Mouse (Mus musculus) cerebellum, adult 18-20 months (tissue): ENCODE results near the gene Klhl3.
"Not testable (repeated sequence)": the region's sequence is repeated elsewhere in the genome, so short reads cannot be mapped to it uniquely, and the experiment has no call there.

ENCODE experiments used
- DNase-seq, 2 experiments: peaks; one replicate each; pipeline ENCODE4 v3.0.0; 2021

The Klhl3 gene

DNA sequence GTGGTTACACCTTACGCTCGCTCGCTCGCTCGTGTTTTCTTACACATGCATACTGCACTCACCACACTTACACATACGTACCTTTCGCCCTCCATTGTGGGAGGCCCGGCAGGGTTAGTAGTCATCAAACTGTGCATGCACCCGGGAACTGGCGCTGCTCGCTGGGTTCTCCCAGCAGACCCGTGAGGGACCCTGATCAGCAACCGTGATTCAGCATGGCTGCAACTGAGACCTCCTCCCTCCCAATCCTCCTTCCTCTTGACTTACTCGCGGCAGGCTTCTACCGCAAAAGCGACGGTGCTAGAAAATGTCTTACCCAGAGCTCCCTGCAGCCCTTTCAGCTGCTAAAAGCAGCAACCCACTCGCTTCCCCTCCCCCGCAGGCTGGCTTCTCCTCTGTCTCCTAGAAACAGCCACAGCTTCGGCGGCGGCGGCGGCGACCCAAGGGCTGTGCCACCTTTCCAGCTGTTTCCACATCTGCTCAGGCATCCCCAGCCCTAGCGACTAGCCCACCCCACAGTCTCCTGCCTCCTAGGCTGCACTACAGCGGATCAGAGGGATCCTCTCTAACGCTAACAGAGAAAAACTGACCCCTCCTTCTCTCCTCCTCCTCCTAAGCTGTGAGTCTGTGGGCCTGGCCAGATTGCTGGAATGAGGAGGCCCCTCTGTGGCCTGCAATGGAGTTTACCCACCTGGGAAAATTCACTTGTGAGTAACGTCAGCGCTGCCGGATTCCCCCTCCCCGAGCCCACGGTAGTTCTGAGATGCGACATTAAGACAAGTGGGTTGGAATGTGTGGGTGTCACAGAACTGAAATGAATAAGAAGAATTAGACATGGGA, at the start of gene Klhl3:
Gene Klhl3 (minus strand): TSS at position 532 of the 840 bp plus-strand sequence.
- DNase-seq: peak; percentile 79 to 80

DNA sequence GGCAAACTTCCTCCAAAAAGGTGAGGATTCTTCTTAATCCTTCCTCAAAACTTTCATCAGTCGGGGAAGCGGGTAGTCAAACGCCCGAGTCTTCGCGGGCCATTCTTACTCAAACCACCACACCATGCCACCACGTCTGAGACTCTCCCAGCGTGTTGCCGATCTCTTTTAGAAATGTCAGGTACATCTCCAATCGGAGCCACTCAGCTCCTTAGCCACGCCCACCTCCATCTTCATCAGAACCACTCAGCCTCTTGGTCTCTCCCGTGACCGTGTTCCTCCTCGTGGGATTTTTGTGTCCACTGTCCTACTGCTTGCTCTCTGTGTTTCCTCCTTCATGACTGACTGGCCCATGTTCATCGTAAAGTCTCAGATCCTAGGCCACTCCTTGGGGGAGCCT, 47.4 kb upstream of the Klhl3 start:
- DNase-seq: no peak

DNA sequence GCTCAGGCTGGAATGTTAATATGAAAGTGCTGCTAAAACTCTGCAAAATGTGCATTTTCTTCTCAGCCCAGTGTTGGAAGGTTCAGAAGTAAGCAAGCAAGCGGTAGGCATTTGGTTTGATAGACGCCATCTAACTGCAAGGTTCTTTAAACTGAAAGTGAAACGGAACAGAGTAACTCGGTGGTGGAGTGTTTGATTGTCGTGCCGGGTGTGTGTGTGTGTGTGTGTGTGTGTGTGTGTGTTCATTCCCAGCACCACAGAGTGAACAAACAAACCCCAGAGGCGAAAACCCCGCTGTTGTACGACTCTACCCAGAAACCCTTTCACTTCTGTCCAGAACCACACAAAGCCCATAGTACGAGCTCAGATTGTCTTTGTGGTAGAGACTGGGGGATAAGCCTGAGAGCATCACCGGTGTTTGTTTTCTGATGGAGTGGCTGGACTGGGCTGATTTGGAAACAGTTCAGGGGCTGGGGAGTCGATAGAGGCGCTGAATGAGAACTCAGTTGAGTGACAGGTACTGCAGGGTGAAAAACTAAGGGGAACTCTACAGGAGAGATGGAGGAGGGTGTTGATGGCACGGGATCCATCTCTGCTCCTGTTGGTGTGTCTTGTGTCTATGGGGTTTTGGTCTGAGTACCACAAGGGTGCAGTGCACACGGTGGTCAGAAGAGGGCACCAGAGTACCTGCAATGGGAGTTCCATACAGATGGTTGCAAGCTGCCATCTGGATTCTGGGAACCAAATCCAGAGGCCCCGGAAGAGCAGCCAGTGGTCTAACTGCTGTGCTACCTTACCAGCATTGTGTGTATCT, 44.9 kb upstream of the Klhl3 start:
- DNase-seq: peak; percentile 85 to 86

DNA sequence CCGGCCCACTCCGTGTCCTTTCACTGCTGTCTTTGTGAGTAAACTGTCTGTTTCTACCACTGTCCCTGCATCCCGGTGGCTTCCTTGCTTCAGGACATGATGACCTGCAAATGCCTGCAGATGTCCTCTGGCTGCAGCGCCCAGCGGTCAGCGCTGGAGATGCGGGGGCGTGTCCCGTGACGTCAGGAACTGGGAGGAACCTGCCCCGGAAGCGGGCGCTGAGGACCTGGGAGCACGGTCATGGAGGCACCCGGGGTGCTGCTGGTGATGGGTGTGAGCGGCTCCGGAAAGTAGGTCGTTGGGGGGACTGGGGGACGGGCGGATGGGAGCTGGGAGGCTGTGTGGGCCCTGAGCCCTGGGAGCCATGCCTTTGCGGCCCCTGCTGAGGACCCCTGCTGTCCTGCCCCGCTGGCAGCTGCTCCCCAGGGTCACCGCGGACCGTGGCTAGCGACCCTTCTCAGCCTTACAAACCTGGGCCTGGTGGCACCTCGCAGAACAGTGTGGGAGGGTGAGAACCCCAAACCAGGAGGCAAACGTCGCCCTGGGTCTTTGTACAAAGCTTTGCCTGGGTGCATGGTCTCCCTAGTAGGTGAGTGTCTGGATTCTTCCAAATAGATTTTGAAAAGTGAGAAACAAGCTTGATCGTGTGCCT, 44.2 kb upstream of the Klhl3 start, which contains the start of gene Idnk:
Gene Idnk (plus strand): TSS at position 203 of the 652 bp plus-strand sequence.
- DNase-seq: peak; percentile 89

DNA sequence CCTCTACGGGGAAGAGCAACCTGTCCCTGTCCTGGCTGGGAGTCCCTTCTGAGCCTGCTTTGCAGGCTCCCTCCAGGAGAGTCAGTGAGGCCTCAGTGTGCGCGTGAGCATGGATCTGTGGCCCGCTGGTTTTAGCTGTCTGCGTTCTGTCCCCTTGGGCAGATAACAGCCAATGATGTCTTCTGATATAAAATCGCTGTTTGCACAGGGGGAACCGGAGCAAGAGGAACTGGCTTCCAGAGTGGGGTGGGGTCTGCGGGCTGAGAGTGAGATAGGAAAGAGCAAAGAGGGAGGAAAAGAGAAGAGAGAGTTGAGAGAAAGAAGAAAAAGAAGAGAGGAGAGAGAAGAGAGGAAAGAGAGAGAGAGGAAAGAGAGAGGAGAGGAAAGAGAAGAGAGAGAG, 43.6 kb upstream of the Klhl3 start:
- peak; percentile 25 to 44 for DNase-seq

DNA sequence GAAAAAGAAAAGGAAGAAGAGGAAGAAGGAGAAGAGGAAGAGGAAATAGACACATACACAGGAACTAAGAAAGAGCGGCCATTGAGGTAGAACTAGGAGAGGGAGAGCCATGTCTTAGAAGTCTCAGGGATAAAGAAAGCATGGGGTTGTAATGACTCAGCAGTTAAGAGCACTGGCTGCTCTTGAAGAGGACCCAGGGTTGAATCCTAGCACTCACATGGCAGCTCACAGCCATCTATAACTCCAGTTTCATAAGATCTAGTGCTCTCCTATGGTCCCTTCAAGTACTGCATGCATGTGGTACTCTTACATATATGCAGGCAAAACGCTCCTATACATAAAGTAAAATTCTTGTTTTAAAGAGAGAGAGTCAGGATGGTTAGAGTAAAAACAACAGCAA, 42.6 kb upstream of the Klhl3 start:
- DNase-seq: no peak

DNA sequence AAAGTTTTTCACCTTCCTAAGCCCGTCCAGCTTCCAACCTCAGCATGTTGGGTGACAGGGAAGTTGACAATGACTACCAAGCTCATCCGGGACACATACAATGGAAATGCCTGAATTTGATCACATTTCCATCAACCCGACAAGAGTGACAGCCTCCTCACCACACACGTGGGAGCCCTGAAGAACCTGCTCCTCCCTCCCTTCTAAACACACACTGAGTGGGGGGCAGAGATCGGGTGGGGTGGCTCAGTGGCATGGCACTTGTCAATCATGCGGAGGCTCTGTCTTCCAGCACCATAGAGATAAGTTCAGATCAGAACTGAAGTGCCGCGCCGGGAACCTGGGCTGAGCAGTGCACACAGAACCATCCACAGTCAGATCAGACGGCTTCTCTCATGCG, 37.0 kb upstream of the Klhl3 start:
- no peak for DNase-seq

DNA sequence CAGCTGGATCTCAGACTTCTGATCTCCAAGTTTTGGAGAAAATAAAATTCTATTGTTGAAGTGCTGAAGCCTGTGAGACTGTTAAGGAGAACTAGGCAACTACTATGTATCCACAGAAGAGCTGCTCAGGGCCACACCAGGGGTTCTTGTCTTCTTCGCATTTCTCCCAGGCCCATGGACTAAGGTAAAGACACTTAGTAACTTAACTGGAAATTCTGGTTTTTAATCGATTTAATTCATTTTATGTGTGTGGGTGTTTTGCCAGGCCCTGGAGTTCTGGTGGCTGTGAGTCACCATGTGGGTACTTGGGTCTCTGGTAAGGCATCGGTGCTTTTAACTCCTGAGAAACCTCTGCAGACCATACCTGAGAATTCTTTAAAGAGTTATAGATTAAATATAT, 36.2 kb upstream of the Klhl3 start:
- DNase-seq: no peak

DNA sequence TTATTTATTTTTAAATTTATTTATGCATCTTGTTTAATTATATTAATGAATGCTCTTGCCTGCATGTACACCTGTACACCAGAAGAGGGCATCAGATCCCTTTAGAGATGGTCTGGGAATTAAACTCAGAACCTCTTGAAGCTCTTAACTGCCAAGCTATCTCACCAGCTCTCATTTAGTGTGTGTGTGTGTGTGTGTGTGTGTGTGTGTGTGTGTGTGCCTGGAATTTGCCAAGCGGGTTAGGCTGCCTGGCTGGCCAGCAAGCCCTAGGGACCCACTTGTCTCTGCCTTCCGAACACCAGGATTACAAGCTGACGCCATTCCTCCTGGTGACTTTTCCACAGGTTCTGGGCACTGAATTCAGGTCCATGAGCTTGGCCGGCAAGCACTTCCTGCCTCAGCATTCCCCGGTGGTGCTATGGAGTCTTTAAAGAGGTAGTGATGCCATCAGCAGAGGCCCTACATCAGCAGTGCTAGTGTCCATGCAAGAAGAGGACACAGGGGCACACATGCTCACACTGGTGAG, 35.7 kb upstream of the Klhl3 start:
- DNase-seq: peak; percentile 28 to 29

DNA sequence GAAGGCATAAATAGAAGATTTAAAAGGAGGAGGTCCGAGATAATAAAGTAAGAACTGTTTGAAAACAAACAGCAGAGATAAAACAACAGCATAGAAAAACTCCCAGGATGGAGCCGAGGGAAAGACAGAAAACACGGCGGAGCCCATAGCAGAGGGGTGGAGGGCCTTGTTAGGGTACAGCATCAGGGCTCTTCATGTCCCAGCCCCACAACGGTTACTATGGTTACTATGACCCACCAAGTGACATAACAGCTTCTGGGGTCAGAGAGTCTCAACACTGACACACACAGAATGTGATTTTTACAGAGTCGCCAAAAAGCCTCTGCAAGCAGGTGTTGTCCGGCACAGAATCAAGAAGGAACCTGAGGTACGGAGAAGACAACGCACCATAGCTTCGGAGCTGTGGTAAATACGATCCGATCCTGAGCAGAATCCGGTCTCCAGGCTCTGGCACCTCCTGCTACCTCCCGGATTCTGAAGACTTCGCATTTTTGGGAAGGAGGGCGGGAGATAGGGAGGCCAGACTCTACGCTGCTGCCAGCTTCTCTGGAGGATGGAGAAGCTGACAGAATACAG, 35.0 kb upstream of the Klhl3 start:
- DNase-seq: peak; percentile 56 to 64

DNA sequence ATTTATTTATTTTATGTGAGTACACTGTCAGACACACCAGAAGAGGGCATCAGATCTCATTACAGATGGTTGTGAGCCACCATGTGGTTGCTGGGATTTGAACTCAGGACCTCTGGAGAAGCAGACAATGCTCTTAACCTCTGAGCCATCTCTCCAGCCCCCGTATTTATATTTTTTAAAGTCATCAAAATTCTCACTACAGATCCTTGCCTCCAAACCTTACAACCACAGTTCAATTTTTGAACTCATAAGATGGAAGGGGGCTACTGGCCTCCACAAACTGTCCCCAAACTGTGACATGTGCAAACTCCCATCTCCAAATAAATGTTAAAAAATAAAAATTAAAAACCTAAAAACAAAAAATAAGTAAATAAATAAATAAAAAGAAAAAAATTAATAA, 34.4 kb upstream of the Klhl3 start:
- no peak for DNase-seq

DNA sequence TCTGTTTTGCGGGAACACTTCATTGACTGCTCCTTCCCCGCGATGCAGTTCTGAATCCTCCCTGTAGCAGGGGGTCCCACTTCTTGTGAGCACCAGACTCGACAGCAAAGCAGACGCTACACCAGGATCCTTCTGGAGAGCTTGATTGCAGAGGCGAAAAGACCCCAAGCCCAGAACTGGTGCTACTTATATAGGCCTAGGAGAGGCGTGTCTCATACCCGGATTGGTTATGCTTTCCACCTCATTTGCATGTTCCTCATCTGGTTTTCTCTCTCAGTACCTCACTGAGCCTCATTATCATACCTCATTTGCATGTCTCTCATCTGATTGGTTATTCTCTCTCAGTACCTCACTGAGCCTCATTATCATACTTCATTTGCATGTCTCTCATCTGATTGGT, 33.2 kb upstream of the Klhl3 start:
- not testable (repeated sequence) for DNase-seq

DNA sequence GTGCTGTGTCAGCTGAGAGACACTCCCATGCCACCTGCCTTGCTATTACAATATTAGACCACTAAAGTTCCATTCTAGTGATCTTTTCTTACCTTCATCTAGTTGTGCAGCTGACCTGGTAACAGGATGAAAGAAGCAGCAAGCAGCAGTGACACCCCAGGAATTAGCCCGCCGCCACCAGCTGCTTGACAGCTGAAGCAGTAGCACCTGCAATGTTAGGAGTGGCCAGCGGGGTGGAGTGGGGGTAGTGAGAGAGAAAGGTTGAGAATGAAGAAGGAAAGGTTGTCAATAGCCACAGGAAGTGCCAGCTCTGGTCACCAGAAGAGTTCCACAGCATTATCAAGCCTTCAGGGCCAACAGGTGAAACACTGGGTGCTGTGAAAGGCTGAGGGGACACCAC, 18.3 kb upstream of the Klhl3 start:
- DNase-seq: no peak

DNA sequence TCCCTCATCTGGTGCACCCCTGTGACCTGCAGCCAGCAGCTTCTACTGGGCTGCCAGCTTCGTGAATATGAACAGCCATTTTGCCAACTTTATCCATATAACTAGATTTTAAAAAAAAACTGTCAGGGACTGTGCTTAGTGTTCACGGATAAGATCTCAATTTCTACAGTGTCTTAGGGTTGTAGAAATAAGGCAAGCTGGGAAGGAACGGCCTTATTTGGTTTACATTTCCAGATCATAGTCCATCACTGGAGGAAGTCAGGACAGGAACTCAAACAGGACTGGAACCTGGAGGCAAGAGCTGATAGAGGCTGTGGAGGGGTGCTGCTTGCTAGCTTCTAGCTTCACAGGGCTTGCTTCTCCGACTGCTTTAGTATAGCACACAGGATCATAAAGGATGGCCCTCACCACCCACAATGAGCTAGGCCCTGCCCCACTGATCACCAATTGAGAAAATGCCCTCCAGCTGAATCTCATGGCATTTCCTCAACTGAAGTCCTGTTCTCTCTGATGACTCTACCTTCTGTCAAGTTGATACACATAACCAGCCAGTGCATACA, 16.4 kb upstream of the Klhl3 start:
- DNase-seq: no peak

DNA sequence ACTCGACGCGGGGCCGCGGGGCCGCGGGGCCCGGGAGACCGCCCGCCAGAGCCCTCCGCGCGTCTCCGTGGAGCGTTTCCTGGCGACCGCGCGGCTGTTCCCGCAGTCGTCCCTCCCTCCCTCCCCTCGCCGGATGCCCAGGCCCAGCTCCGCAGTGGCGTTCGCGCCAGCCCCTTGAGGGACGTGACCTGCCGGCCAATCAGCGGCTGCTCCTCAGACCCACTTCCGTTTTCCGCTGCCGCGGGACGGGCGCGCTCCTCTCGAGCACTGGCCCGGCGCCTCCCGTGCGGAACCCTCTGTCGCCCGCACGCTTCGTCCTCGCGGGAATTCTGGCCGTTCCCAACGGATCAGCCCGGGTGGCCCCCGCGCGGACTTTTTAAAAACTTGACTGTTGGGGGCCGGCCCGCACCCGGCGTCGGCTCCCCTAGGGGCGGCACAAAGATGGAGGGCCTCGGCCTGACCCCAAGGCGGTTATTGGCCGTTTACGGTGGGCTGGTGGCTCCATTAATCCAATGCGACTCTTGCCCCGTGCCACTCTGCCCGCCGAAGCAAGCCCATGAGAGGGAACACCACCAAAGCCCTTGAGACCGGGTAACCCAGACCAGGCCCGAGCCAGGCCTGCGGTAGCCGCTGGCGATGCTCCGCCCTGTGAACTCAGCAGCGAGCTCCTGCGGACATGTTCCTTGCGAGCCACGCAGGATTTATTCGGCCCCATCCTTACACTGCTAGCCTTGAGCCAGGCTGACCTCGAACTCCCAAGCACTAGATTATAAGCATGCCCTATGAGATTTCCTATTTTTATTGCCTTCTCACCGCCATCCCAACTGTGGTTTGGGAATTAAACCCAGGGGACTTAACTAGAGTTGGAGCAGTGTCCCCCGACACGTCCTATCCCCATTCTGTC, 15.6 kb upstream of the Klhl3 start:
- DNase-seq: peak; percentile 97 to 98

DNA sequence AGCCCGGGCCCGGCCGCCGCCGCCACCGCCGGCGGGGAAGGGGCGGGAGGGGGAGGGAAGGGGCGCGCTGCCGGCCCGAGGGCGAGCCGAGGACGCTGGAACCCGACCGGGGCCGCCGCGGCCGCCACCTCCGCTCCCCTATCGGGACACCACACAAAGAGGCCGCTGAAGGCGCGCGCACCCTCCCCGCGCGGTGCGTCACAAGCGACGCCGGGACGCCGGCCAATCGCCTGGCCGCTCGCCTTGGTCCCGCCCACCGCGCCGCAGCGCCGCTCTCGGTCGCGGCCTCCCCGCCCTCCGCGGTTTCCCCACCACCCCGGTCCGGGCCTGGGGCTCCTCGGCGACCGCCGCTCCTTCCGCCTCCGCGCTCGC, 15.0 kb upstream of the Klhl3 start, which contains the start of gene Hnrnpa0:
Gene Hnrnpa0 (minus strand): TSS at position 161 of the 372 bp plus-strand sequence.
- peak; percentile 91 to 99 for DNase-seq

DNA sequence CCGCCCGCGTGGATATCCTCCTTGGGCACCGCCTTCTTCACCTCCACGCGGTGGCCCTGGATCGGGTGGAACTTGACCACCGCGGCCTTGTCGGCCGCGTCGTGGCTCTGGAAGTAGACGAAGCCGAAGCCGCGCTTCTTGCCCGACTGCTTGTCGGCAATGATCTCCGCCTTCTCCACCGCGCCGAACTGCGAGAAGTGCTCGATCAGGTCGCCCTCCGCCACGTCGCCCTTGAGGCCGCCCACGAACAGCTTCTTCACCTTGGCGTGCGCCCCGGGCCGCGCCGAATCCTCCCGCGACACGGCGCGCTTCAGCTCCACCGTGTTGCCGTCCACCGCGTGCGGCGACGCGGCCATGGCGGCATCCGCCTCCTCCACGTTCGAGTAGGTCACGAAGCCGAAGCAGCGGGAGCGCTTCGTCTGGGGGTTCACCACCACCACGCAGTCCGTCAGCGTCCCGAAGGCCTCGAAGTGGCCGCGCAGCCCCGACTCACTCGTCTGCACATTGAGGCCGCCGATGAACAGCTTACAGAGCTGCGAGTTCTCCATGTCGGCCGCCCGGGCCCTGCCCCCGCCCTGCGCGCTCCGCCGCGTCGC, 14.5 kb upstream of the Klhl3 start:
- peak in 1 of 2 experiments; percentile 59 for DNase-seq

DNA sequence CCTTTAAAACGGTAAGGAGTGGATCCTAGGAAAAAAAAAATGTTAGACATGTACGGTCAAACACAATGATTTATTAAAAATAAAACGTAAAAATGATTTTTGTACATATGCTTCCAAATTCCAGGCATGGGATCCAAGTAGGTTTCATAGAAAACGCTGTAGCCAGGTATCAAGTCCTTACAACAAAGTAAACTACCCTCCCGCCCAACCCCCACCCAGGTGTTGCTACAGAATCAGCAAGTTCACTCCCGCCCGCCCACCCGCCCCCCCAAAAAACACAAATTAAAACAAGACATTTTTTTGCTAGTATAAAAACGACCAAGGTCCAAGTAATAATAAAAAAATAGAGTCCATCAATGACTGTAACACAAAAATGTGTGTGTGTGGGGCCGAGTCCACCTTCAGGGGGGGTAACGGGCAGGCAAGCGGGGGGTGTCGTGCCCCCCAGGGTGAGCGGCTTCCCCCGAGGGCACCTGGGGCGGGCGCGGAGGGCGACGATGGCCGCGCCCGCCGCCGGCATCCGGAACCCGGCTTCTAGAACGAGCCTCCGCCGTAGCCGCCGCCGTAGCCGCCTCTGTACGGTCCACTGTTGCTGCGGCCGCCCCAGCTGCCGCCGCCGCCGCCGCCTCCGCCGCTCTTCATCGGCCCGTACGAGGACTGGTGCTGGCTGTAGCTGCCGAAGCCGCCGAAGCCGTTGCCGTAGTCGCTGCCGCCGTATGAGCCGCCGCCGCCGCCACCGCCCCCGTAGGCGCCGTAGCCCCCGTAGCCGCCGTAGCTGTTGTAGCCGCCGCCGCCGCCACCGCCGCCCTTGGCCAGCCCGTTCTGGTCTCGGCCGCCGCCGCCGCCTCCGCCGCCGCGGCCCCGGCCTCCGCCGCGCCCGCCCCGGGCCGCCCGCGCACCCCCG, 13.7 kb upstream of the Klhl3 start:
- DNase-seq: peak in 1 of 2 experiments; percentile 35

DNA sequence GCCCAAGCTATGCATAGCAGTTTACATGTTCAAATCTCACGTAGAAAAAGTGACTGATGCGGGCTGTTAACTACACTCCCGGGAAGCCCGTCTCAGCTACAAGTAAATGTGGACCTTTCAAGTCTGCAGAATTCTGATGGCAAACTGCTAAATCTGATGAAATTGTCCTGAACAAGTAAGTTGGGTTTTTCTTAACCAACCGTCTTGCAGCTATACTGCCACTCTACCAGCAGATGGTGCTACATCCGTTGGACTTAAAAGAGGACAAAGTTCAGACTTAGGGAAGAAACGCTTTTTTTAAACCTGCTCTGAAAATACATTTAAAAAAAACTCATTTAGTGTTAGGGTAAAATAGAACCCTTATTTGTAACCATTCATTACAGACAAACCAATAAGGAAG, 12.7 kb upstream of the Klhl3 start:
- peak; percentile 40 to 57 for DNase-seq

DNA sequence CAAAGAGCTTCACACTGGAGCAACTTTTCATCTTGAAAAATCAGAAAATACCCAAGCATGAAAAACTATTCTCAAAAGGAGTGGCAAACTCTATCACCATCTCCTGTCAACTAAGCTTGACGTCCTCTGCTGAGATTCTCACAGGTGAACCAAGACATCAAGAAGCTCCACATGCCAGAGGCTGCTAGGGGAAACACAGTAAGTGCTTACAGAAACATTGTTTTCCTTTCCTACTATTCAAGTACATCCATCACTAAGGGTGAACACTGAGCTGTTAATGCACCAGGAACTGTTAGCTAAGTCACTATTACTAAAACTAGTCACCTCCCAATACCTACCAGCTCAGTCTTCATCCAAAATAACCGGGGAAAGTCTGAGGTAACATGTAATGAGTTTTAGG, 11.6 kb upstream of the Klhl3 start:
- DNase-seq: no peak
